Mouse (Mus musculus) inflammation-experienced regulatory T-cells, adult 6 months (primary cell): ENCODE measurements around the gene Rsf1. TPM values are rescaled to one million over a fixed set of nuclear protein-coding genes. Genes with fewer than 3 reads are reported as not detected.
A peak's percentile ranks its signal among the peaks of the same experiment; 100 is the strongest.

ENCODE experiments used
- ATAC-seq: one replicate; pipeline ENCODE4 v1.8.0; 2017
- polyA plus RNA-seq, 3 experiments: library from polyadenylated mRNA; unstranded; fragments of 100-300 nt; shearing (Covaris generic); gene quantifications; one replicate each; pipeline ENCODE4 v1.2.1; 2017

Gene Rsf1
- polyA plus RNA-seq, 3 experiments from 2014 or later = 22.5 to 31.6 (median 30.1) TPM

GRCm38 (mm10) chr7:97632897-97633296 is 53.2 kb downstream of the Rsf1 start:
- peak; percentile 61 for ATAC-seq

GRCm38 (mm10) chr7:97645060-97645459 is 65.4 kb downstream of the Rsf1 start:
- ATAC-seq = no peak

- ATAC-seq = no peak
Measured at GRCm38 (mm10) chr7:97647656-97648055, 68.0 kb downstream of the Rsf1 start.

- no peak for ATAC-seq
Measured at GRCm38 (mm10) chr7:97650729-97651128, 71.0 kb downstream of the Rsf1 start.

- ATAC-seq = no peak
Measured at GRCm38 (mm10) chr7:97656144-97656543, 76.5 kb downstream of the Rsf1 start.

- ATAC-seq = no peak
Measured at GRCm38 (mm10) chr7:97661634-97662033, 81.9 kb downstream of the Rsf1 start.

- ATAC-seq = peak; percentile 72
Measured at GRCm38 (mm10) chr7:97679239-97679638, 99.5 kb downstream of the Rsf1 start.

- ATAC-seq = no peak
Measured at GRCm38 (mm10) chr7:97687831-97688230, 108.1 kb downstream of the Rsf1 start.

- no peak for ATAC-seq
Measured at GRCm38 (mm10) chr7:97695441-97695840, 115.8 kb downstream of the Rsf1 start.

- ATAC-seq = peak; percentile 45
Measured at GRCm38 (mm10) chr7:97696133-97696505, 116.4 kb downstream of the Rsf1 start.

- ATAC-seq = peak; percentile 92
Measured at GRCm38 (mm10) chr7:97696506-97697254, 117.0 kb downstream of the Rsf1 start, which contains the start of gene Clns1a. Gene Clns1a (plus strand): TSS chr7:97696634.

- no peak for ATAC-seq
Measured at GRCm38 (mm10) chr7:97700173-97700572, 120.5 kb downstream of the Rsf1 start.

- ATAC-seq = no peak
Measured at GRCm38 (mm10) chr7:97701106-97701505, 121.4 kb downstream of the Rsf1 start.

GRCm38 (mm10) chr7:97707123-97707522 is 127.4 kb downstream of the Rsf1 start:
- no peak for ATAC-seq

- no peak for ATAC-seq
Measured at GRCm38 (mm10) chr7:97707809-97708208, 128.1 kb downstream of the Rsf1 start.

GRCm38 (mm10) chr7:97709204-97709603 is 129.5 kb downstream of the Rsf1 start:
- no peak for ATAC-seq

- no peak for ATAC-seq
Measured at GRCm38 (mm10) chr7:97714651-97715050, 135.0 kb downstream of the Rsf1 start.

- ATAC-seq = no peak
Measured at GRCm38 (mm10) chr7:97717326-97717725, 137.6 kb downstream of the Rsf1 start.

GRCm38 (mm10) chr7:97719078-97719477 is 139.4 kb downstream of the Rsf1 start:
- no peak for ATAC-seq

- no peak for ATAC-seq
Measured at GRCm38 (mm10) chr7:97720109-97720508, 140.4 kb downstream of the Rsf1 start.

- no peak for ATAC-seq
Measured at GRCm38 (mm10) chr7:97722278-97722918, 142.7 kb downstream of the Rsf1 start.

- ATAC-seq = no peak
Measured at GRCm38 (mm10) chr7:97723646-97724538, 144.2 kb downstream of the Rsf1 start.

GRCm38 (mm10) chr7:97725401-97725800 is 145.7 kb downstream of the Rsf1 start:
- no peak for ATAC-seq
